Mouse (Mus musculus) megakaryocyte, embryonic 14.5 days (primary cell): ENCODE data around the gene Gm49380.

Experiments
- FLI1 ChIP-seq: IDR thresholded peaks from 2 replicates; pipeline ENCODE4 v1.6.1; 2012; ENCODE audit warnings: low read length, inconsistent platforms, mixed read lengths
- GATA1 ChIP-seq: IDR thresholded peaks from 3 replicates; pipeline ENCODE4 v1.6.1; 2012; ENCODE audit warnings: mixed read lengths, low read length, inconsistent platforms, borderline replicate concordance

GRCm38 (mm10) chr9:44042836-44043707, 70.2 kb downstream of the Gm49380 start, which contains the start of gene Thy1:
- TF ChIP-seq GATA1 (no peak), FLI1 (no peak)
